Mouse (Mus musculus) thymus, adult 2 months (tissue): ENCODE results near the gene Slc25a30.

ENCODE experiments used
- CTCF ChIP-seq: fragments of 200-500 bp; IDR thresholded peaks from 2 replicates; pipeline ENCODE4 v1.5.1; 2012; ENCODE audit warnings: mild to moderate bottlenecking, control low read depth, low read length, moderate library complexity, borderline replicate concordance; ENCODE audit not compliant: control insufficient read depth, poor library complexity, insufficient read depth; ENCODE audit errors: extremely low read depth
- POLR2A ChIP-seq: fragments of 200-500 bp; IDR thresholded peaks from 2 replicates; pipeline ENCODE4 v1.6.1; 2012; ENCODE audit warnings: mild to moderate bottlenecking, low read length, control low read depth, moderate library complexity; ENCODE audit not compliant: control insufficient read depth, poor library complexity, insufficient read depth; ENCODE audit errors: extremely low read depth

GRCm38 (mm10) chr14:75757821-75758220, 29.0 kb downstream of the Slc25a30 start:
- no peak for TF ChIP-seq CTCF
- no peak for TF ChIP-seq POLR2A
